Mouse (Mus musculus) CH12.LX (cell line): ENCODE measurements around the gene Ccr8. TPM values are rescaled to one million over a fixed set of nuclear protein-coding genes. Genes with fewer than 3 reads are reported as not detected.

Experiments used
- DNase-seq: peaks from one replicate; pipeline ENCODE4 v3.0.0-alpha.2; 2013; ENCODE audit errors: extremely low read depth
- H3K27ac ChIP-seq: 2 replicates; pipeline ENCODE4 v1.5.1; 2012; ENCODE audit warnings: low read depth, mild to moderate bottlenecking, control low read depth, moderate library complexity; ENCODE audit not compliant: insufficient read depth
- H3K27me3 ChIP-seq: replicated peaks from 2 replicates; pipeline ENCODE3; 2012; ENCODE audit warnings: inconsistent platforms
- H3K36me3 ChIP-seq, 2 experiments: replicated peaks in 1 of 2; 2 replicates each; pipeline versions ENCODE3 to v1.6.1; 2012; ENCODE audit warnings: inconsistent platforms in 1 of 2, low read length in 1 of 2, mild to moderate bottlenecking in 1 of 2, mixed read lengths in 1 of 2, moderate library complexity in 1 of 2; ENCODE audit not compliant: control insufficient read depth in 1 of 2, insufficient read depth in 1 of 2
- H3K4me1 ChIP-seq, 2 experiments: 2 replicates each; pipeline ENCODE4 v1.6.1; 2012; ENCODE audit warnings: inconsistent platforms in 1 of 2, moderate library complexity in 1 of 2; ENCODE audit not compliant: insufficient read depth in 2 of 2, control insufficient read depth in 1 of 2
- H3K4me2 ChIP-seq: 2 replicates; pipeline ENCODE4 v1.6.1; 2012; ENCODE audit warnings: low read depth, mild to moderate bottlenecking, control low read depth; ENCODE audit not compliant: poor library complexity, insufficient read depth, severe bottlenecking
- H3K4me3 ChIP-seq, 3 experiments: fragments of 150-350 bp in 1 of 3; sonication (generic) in 1 of 3; replicated peaks in 1 of 3; 2 replicates each; pipeline versions ENCODE3 to v1.5.1; 2011 to 2012; ENCODE audit warnings: low read depth in 2 of 3, low read length in 2 of 3, mild to moderate bottlenecking in 2 of 3, moderate library complexity in 2 of 3, control low read depth in 1 of 3, improper control_type of control experiment in 1 of 3, inconsistent platforms in 1 of 3, mixed read lengths in 1 of 3; ENCODE audit not compliant: poor library complexity in 1 of 3
- H3K79me2 ChIP-seq: replicated peaks from 2 replicates; pipeline ENCODE4 v1.6.1; 2012; ENCODE audit warnings: mild to moderate bottlenecking, moderate library complexity; ENCODE audit not compliant: control insufficient read depth, poor library complexity, insufficient read depth, severe bottlenecking; ENCODE audit errors: extremely low read depth
- H3K9ac ChIP-seq: 2 replicates; pipeline ENCODE4 v1.6.1; 2012; ENCODE audit warnings: low read depth, mild to moderate bottlenecking, control low read depth, moderate library complexity; ENCODE audit not compliant: insufficient read depth
- H3K9me3 ChIP-seq: replicated peaks from 2 replicates; pipeline ENCODE3; 2012; ENCODE audit warnings: low read length, inconsistent platforms, mixed read lengths
- CHD1 ChIP-seq: IDR thresholded peaks from 2 replicates; pipeline ENCODE4 v1.6.1; 2012; ENCODE audit warnings: low read depth, low read length, improper control_type of control experiment, inconsistent platforms
- CHD2 ChIP-seq: IDR thresholded peaks from 2 replicates; pipeline ENCODE4 v1.6.1; 2011; ENCODE audit warnings: low read length, improper control_type of control experiment
- CTCF ChIP-seq, 2 experiments: IDR thresholded peaks in 1 of 2; conservative IDR thresholded peaks in 1 of 2; 2 replicates each; pipeline ENCODE4 v1.5.1; 2011 to 2012; ENCODE audit warnings: low read depth in 2 of 2, low read length in 2 of 2, improper control_type of control experiment in 1 of 2, inconsistent platforms in 1 of 2, mild to moderate bottlenecking in 1 of 2, moderate library complexity in 1 of 2
- EP300 ChIP-seq: IDR thresholded peaks from 2 replicates; pipeline ENCODE4 v1.6.1; 2011; ENCODE audit warnings: low read length, improper control_type of control experiment
- ETS1 ChIP-seq: conservative IDR thresholded peaks from 2 replicates; pipeline ENCODE4 v1.6.1; 2012; ENCODE audit warnings: low read depth, mild to moderate bottlenecking, inconsistent platforms, low read length, improper control_type of control experiment, moderate library complexity
- HCFC1 ChIP-seq: IDR thresholded peaks from 2 replicates; pipeline ENCODE4 v1.6.1; 2012; ENCODE audit warnings: low read depth, mild to moderate bottlenecking, inconsistent platforms, low read length, improper control_type of control experiment
- IRF4 ChIP-seq: IDR thresholded peaks from 2 replicates; pipeline ENCODE4 v1.6.1; 2014; ENCODE audit warnings: low read depth, mild to moderate bottlenecking, inconsistent platforms, low read length, improper control_type of control experiment
- JUN ChIP-seq: IDR thresholded peaks from 2 replicates; pipeline ENCODE4 v1.6.1; 2011; ENCODE audit warnings: low read depth, mild to moderate bottlenecking, low read length, improper control_type of control experiment, moderate library complexity; ENCODE audit not compliant: insufficient read depth
- JUND ChIP-seq: conservative IDR thresholded peaks from 2 replicates; pipeline ENCODE4 v1.6.1; 2011; ENCODE audit warnings: low read depth, low read length, improper control_type of control experiment
- MAFK ChIP-seq: IDR thresholded peaks from 2 replicates; pipeline ENCODE4 v1.6.1; 2011; ENCODE audit warnings: low read length, improper control_type of control experiment; ENCODE audit not compliant: insufficient replicate concordance
- MAZ ChIP-seq: IDR thresholded peaks from 2 replicates; pipeline ENCODE4 v1.6.1; 2012; ENCODE audit warnings: low read depth, mild to moderate bottlenecking, inconsistent platforms, low read length, improper control_type of control experiment, moderate library complexity
- MXI1 ChIP-seq: IDR thresholded peaks from 2 replicates; pipeline ENCODE4 v1.6.1; 2011; ENCODE audit warnings: mild to moderate bottlenecking, low read depth, low read length, improper control_type of control experiment
- MYC ChIP-seq: IDR thresholded peaks from 2 replicates; pipeline ENCODE4 v1.6.1; 2011; ENCODE audit warnings: low read depth, mild to moderate bottlenecking, improper control_type of control experiment, low read length
- NELFE ChIP-seq: IDR thresholded peaks from 2 replicates; pipeline ENCODE4 v1.6.1; 2011; ENCODE audit warnings: low read depth, low read length, improper control_type of control experiment
- POLR2A ChIP-seq: IDR thresholded peaks from 2 replicates; pipeline ENCODE4 v1.6.1; 2011; ENCODE audit warnings: low read depth, mild to moderate bottlenecking, improper control_type of control experiment, low read length
- RAD21 ChIP-seq: IDR thresholded peaks from 2 replicates; pipeline ENCODE4 v1.6.1; 2011; ENCODE audit warnings: low read depth, mild to moderate bottlenecking, low read length, improper control_type of control experiment, moderate library complexity
- RCOR1 ChIP-seq: conservative IDR thresholded peaks from 2 replicates; pipeline ENCODE4 v1.6.1; 2012; ENCODE audit warnings: low read depth, mild to moderate bottlenecking, inconsistent platforms, low read length, improper control_type of control experiment
- SIN3A ChIP-seq: IDR thresholded peaks from 2 replicates; pipeline ENCODE4 v1.6.1; 2012; ENCODE audit warnings: low read length, improper control_type of control experiment, inconsistent platforms
- SMC3 ChIP-seq: IDR thresholded peaks from 2 replicates; pipeline ENCODE4 v1.6.1; 2011; ENCODE audit warnings: low read depth, low read length, improper control_type of control experiment
- TBP ChIP-seq: conservative IDR thresholded peaks from 2 replicates; pipeline ENCODE4 v1.6.1; 2011; ENCODE audit warnings: low read depth, low read length, improper control_type of control experiment
- TCF12 ChIP-seq: IDR thresholded peaks from 2 replicates; pipeline ENCODE4 v1.6.1; 2014; ENCODE audit warnings: low read depth, mild to moderate bottlenecking, inconsistent platforms, low read length, improper control_type of control experiment
- UBTF ChIP-seq: IDR thresholded peaks from 2 replicates; pipeline ENCODE4 v1.6.1; 2012; ENCODE audit warnings: low read depth, mild to moderate bottlenecking, inconsistent platforms, low read length, improper control_type of control experiment, moderate library complexity
- USF1 ChIP-seq: IDR thresholded peaks from 2 replicates; pipeline ENCODE4 v1.6.1; 2014; ENCODE audit warnings: low read depth, mild to moderate bottlenecking, inconsistent platforms, low read length, improper control_type of control experiment
- USF2 ChIP-seq: conservative IDR thresholded peaks from 2 replicates; pipeline ENCODE4 v1.6.1; 2011; ENCODE audit warnings: low read depth, low read length, improper control_type of control experiment
- ZKSCAN1 ChIP-seq: IDR thresholded peaks from 2 replicates; pipeline ENCODE4 v1.6.1; 2012; ENCODE audit warnings: low read depth, inconsistent platforms, low read length, improper control_type of control experiment, borderline replicate concordance
- ZMIZ1 ChIP-seq: IDR thresholded peaks from 2 replicates; pipeline ENCODE4 v1.6.1; 2012; ENCODE audit warnings: low read depth, mild to moderate bottlenecking, inconsistent platforms, low read length, improper control_type of control experiment
- ZNF384 ChIP-seq: IDR thresholded peaks from 2 replicates; pipeline ENCODE4 v1.6.1; 2012; ENCODE audit warnings: low read depth, low read length, improper control_type of control experiment, inconsistent platforms
- dilution Hi-C: fragments of 300-500 bp; cut with MboI; formaldehyde crosslinking; loops from 2 replicates; pipeline ENCODE4 v1.14.3; 2020; ENCODE audit warnings: low sequenced_read_pairs; ENCODE audit not compliant: extremely low pct_unique_long_range_greater_than_20kb, extremely low pct_ligation_motif_present
- in situ Hi-C: fragments of 300-500 bp; cut with MboI; formaldehyde crosslinking; loops from 3 replicates; pipeline ENCODE4 v1.14.3; 2019; ENCODE audit warnings: low sequenced_read_pairs, low pct_ligation_motif_present, low pct_unique_long_range_greater_than_20kb, mixed read lengths
- polyA plus RNA-seq: library from polyadenylated mRNA; unstranded; fragments of >175 nt; gene quantifications from 2 replicates; pipeline ENCODE4 v1.2.1, GENCODE M21; 2012; ENCODE audit warnings: low read depth; ENCODE audit not compliant: insufficient read length
- total RNA-seq, 2 experiments: library from RNA; depleted of rRNA; stranded (reverse); fragments of 300-350 nt in 1 of 2; fragments of >200 nt in 1 of 2; gene quantifications; 2 replicates each; pipeline ENCODE4 v1.2.3; 2012 to 2014

The Ccr8 gene
- total and polyA plus RNA-seq, 3 experiments = not detected

DNA sequence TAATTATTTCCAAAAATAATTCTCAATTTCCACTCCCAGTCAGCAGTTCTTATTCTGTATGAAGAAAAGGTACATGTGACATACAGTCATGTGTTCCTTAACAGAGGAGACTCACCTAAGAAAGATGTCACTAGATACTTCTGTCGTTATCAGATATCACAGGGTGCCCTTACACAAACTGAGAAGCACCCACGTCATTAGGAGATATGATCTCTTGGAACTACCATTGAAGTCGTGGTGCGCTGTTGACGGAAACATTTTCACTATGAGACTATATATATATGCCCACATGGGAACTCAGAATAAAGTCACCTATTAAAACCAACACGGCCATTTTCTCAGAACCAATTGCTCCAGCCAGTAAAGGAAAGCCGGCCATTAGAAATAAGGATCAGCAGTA lies 17.4 kb upstream of the Ccr8 start:
- no peak overlapping the region for H3K4me3 ChIP-seq
- no peak for TF ChIP-seq RAD21
- no peak for TF ChIP-seq ZKSCAN1
- TF ChIP-seq TBP = no peak
- no peak for TF ChIP-seq MYC
- no peak for TF ChIP-seq USF2
- TF ChIP-seq CHD2 = no peak
- TF ChIP-seq CHD1 = no peak
- TF ChIP-seq JUN = no peak
- no peak for TF ChIP-seq MAZ
- no peak for TF ChIP-seq SMC3
- TF ChIP-seq UBTF = no peak
- TF ChIP-seq EP300 = no peak
- TF ChIP-seq TCF12 = no peak
- TF ChIP-seq ETS1 = no peak
- no peak for TF ChIP-seq MXI1
- no peak for TF ChIP-seq ZMIZ1
- TF ChIP-seq IRF4 = no peak
- no peak for TF ChIP-seq HCFC1
- TF ChIP-seq MAFK = no peak
- no peak for TF ChIP-seq JUND
- TF ChIP-seq, all 38 proteins: peak for 0
- Histone ChIP-seq H3K27me3 (peaks cover 24% of the 10 kb centered on the region), H3K4me1 (peaks cover 0 to 7% of the 10 kb centered on the region in 2 experiments; a peak in 2 of 4 replicates), H3K27ac (no peak overlapping the region), H3K36me3 (no peaks in the 10 kb centered on the region), H3K9ac (no peak overlapping the region), H3K4me2 (no peak overlapping the region), H3K79me2 (no peaks in the 10 kb centered on the region), H3K9me3 (no peaks in the 10 kb centered on the region)
- dilution Hi-C loops = no loop called here
- DNase-seq = no peak
- in situ Hi-C loops = loop anchor here (5.0 kb wide), 1 partner anchor 47 kb away; no protein-coding TSS in a partner anchor

DNA sequence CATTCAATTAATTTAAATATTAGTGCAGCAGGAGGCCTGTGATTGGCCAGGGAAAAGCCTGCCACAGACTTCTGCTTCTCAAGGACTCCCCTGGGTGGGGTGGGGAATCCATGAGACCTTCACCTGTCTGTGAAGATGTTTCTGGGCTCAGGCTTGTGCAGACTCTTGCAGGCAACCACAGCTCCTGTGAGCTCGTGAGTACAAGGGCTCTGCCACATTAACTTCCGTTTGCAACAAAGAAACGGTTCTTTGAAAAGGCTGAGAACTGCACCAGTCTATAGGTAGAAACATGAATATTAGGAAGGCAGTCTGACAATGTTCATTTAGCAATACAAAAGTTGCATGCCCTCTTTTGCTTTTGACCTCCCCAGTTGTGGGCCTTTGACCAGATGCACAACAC lies 13.7 kb upstream of the Ccr8 start:
- H3K79me2 ChIP-seq = no peaks in the 10 kb centered on the region
- no peak overlapping the region for H3K9ac ChIP-seq
- H3K9me3 ChIP-seq = peaks cover 4% of the 10 kb centered on the region
- in situ Hi-C loops = no loop called here
- H3K36me3 ChIP-seq = no peaks in the 10 kb centered on the region
- TF ChIP-seq ZNF384 (no peak), USF1 (no peak), POLR2A (no peak), SMC3 (no peak), RCOR1 (no peak), IRF4 (no peak), EP300 (no peak), TBP (no peak), MXI1 (no peak), SIN3A (no peak), USF2 (no peak), NELFE (no peak), ETS1 (no peak), CTCF (conservative IDR thresholded peaks at IDR 0.05 in 1 of 2, IDR thresholded peaks at IDR 0.05 in 1 of 2; ENCODE audit: low read depth in 2 of 2, low read length in 2 of 2) (no peak), JUN (no peak), ZKSCAN1 (no peak), CHD2 (no peak), MYC (no peak)
- TF ChIP-seq, all 38 proteins: peak for 0
- H3K27me3 ChIP-seq = peaks cover 38% of the 10 kb centered on the region
- DNase-seq = no peak
- peaks cover 0 to 1% of the 10 kb centered on the region in 2 experiments; a peak in 1 of 4 replicates for H3K4me1 ChIP-seq
- H3K4me2 ChIP-seq = no peak overlapping the region
- no peak overlapping the region for H3K4me3 ChIP-seq
- dilution Hi-C loops = no loop called here
- no peak overlapping the region for H3K27ac ChIP-seq
